Comparison of ENCODE assay signal across 8 mouse cellular contexts in genomic region chr14:52316441-52317225, GRCm38 (mm10). TPM values are rescaled to one million over a fixed set of nuclear protein-coding genes. Genes with fewer than 3 reads are reported as not detected.
A peak's percentile ranks its signal among the peaks of the same experiment; 100 is the strongest.
DNase-seq lines count a peak whose midpoint lies in the region; ATAC-seq and TF ChIP-seq lines count a peak whose summit lies in the region.
"Had no signal": no experiment of that assay in that cellular context is flagged by ENCODE, and none has a peak within 500 bp of the region (broad histone marks: within the 10 kb centered on the region; RNA-seq: fewer than 3 reads in every experiment).

No protein-coding gene starts in this region.

- H3K9ac ChIP-seq in ES-Bruce4 (ENCODE audit: low read depth, poor library complexity, severe bottlenecking), result peak overlapping the region; percentile 61
- H3K9ac ChIP-seq in hindbrain, embryonic 16.5 days (ENCODE audit: low read depth, low read length), result peak overlapping the region; percentile 87
- peak overlapping the region; percentile 60 for H3K9ac ChIP-seq in liver, embryonic 13.5 days

- 4% methylated on average over 15 of the region's 16 CpGs for WGBS in hindbrain, embryonic 16.5 days
- 15% methylated on average over 16 of the region's 16 CpGs for WGBS in liver, embryonic 13.5 days (ENCODE audit: insufficient replicate concordance)

- H3K4me3 ChIP-seq in C2C12 (ENCODE audit: insufficient read depth, poor library complexity, severe bottlenecking) (peak overlapping the region; percentile 43), ES-Bruce4 (ENCODE audit: low read depth, low read length) (peak overlapping the region; percentile 78)
- peak overlapping the region; percentile 61 for H3K4me3 ChIP-seq in hindbrain, embryonic 16.5 days (ENCODE audit: low read length)
- H3K4me3 ChIP-seq in liver, embryonic 13.5 days (replicated peaks), result peak overlapping the region; percentile 63

- peak; percentile 83 for ATAC-seq in hindbrain, embryonic 16.5 days
- peak; percentile 32; the same call in 1 of the 2 replicates for ATAC-seq in liver, embryonic 13.5 days (ENCODE audit: low read depth)

- no peak for TF ChIP-seq POLR2A in ES-Bruce4 (IDR thresholded peaks at IDR 0.05; ENCODE audit: insufficient read depth, low read length)

- H3K27me3 ChIP-seq in C2C12 (ENCODE audit: control insufficient read depth, insufficient read depth, insufficient read length), result no peaks in the 10 kb centered on the region
- no peaks in the 10 kb centered on the region for H3K27me3 ChIP-seq in ES-Bruce4 (ENCODE audit: control insufficient read depth, insufficient read depth, low read length, poor library complexity, severe bottlenecking)
- H3K27me3 ChIP-seq in hindbrain, embryonic 16.5 days (replicated peaks; ENCODE audit: control insufficient read depth, insufficient read depth, low read length), result no peaks in the 10 kb centered on the region
- H3K27me3 ChIP-seq in liver, embryonic 13.5 days, result peaks cover 55% of the 10 kb centered on the region

- no peak overlapping the region for H3ac ChIP-seq in C2C12 (ENCODE audit: control insufficient read depth, insufficient read length, low read depth)

- TF ChIP-seq EP300 in ES-Bruce4 (IDR thresholded peaks at IDR 0.05; ENCODE audit: insufficient read depth, low read depth, low read length), result no peak

- peaks cover 9% of the 10 kb centered on the region for H3K79me2 ChIP-seq in C2C12 (ENCODE audit: control insufficient read depth, insufficient read depth)

- DNase-seq in embryo, embryonic 11 days, result peak; percentile 78
- DNase-seq in liver, embryonic 13.5 days, result no peak
- peak; percentile 16 for DNase-seq in retina, postnatal 7 days (ENCODE audit: low read depth, low spot score)
- DNase-seq in left cerebral cortex, adult 18-20 months (ENCODE audit: low spot score in 2 of 2), result no peak

- H3K4me1 ChIP-seq in ES-Bruce4 (ENCODE audit: control insufficient read depth, insufficient read depth, low read length), result no peaks in the 10 kb centered on the region
- peaks cover 39% of the 10 kb centered on the region for H3K4me1 ChIP-seq in hindbrain, embryonic 16.5 days (ENCODE audit: control insufficient read depth, insufficient read depth, low read depth, low read length)
- H3K4me1 ChIP-seq in liver, embryonic 13.5 days (replicated peaks), result peaks cover 24% of the 10 kb centered on the region

- TF ChIP-seq CTCF in C2C12 (IDR thresholded peaks at IDR 0.05; ENCODE audit: control insufficient read depth, insufficient read depth, insufficient read length) (no peak), ES-Bruce4 (IDR thresholded peaks at IDR 0.05; ENCODE audit: low read depth, low read length) (no peak)

- peaks cover 6% of the 10 kb centered on the region for H3K36me3 ChIP-seq in C2C12 (ENCODE audit: control insufficient read depth, insufficient read depth)
- H3K36me3 ChIP-seq in ES-Bruce4 (ENCODE audit: control insufficient read depth, insufficient read depth, low read length, poor library complexity, severe bottlenecking), result no peaks in the 10 kb centered on the region
- H3K36me3 ChIP-seq in hindbrain, embryonic 16.5 days (ENCODE audit: control insufficient read depth, insufficient read depth, low read length), result peaks cover 20% of the 10 kb centered on the region
- peaks cover 8% of the 10 kb centered on the region; the same call in 1 of the 2 replicates for H3K36me3 ChIP-seq in liver, embryonic 13.5 days

- H3K4me2 ChIP-seq in hindbrain, embryonic 16.5 days (ENCODE audit: low read length), result peak overlapping the region; percentile 93
- H3K4me2 ChIP-seq in liver, embryonic 13.5 days, result peak overlapping the region; percentile 81

- peak overlapping the region; percentile 14; the same call in 1 of the 2 replicates for H3K27ac ChIP-seq in ES-Bruce4 (ENCODE audit: insufficient read depth, low read length)
- H3K27ac ChIP-seq in hindbrain, embryonic 16.5 days (ENCODE audit: low read depth, low read length), result peak overlapping the region; percentile 94
- H3K27ac ChIP-seq in liver, embryonic 13.5 days, result no peak overlapping the region

- H3K79me3 ChIP-seq in C2C12 (ENCODE audit: low read depth), result no peaks in the 10 kb centered on the region

- no peaks in the 10 kb centered on the region for H3K9me3 ChIP-seq in ES-Bruce4 (replicated peaks; ENCODE audit: control insufficient read depth, insufficient read depth, low read length, poor library complexity, severe bottlenecking)
- no peaks in the 10 kb centered on the region for H3K9me3 ChIP-seq in hindbrain, embryonic 16.5 days (ENCODE audit: control insufficient read depth, low read length)
- no peaks in the 10 kb centered on the region for H3K9me3 ChIP-seq in liver, embryonic 13.5 days (replicated peaks)

TF ChIP-seq in C2C12, 6 proteins besides CTCF, POLR2A, EP300 and RAD21:
- no peak for TF ChIP-seq FOSL1 (IDR thresholded peaks at IDR 0.05; ENCODE audit: insufficient read depth, low read length, poor library complexity, severe bottlenecking)
- no peak for TF ChIP-seq CEBPB (IDR thresholded peaks at IDR 0.05; ENCODE audit: low read depth)
- TF ChIP-seq MYOG (IDR thresholded peaks at IDR 0.05; ENCODE audit: control insufficient read depth, extremely low read depth, insufficient read length), result no peak
- TF ChIP-seq USF1 (IDR thresholded peaks at IDR 0.05; ENCODE audit: low read depth), result no peak
- no peak for TF ChIP-seq MAX (IDR thresholded peaks at IDR 0.05)
- TF ChIP-seq MYOD1 (IDR thresholded peaks at IDR 0.05; ENCODE audit: control insufficient read depth, insufficient read length, low read depth), result no peak
TF ChIP-seq in C2C12: peak in this region for 0.

RNA-seq across cellular contexts. Expression of gene Mettl3, which starts 11.7 kb away (rescaled TPM):
- 33.3 TPM for polyA plus RNA-seq in C2C12 (2012; fragmentation: generic; extraction: Trizol)
- 65.8 and 67.6 TPM in 2 replicates for polyA plus RNA-seq in ES-Bruce4 (2011; ENCODE audit: insufficient read depth, insufficient read length, low read depth, missing spikeins)
- polyA plus RNA-seq in hindbrain, embryonic 16.5 days (2015; fragmentation: Nextera tagmentation; extraction: Ambion mirVana), result 41.6 and 45.4 TPM in 2 replicates
- 20.6 and 21.9 TPM in 2 replicates for polyA plus RNA-seq in liver, embryonic 13.5 days (2015; fragmentation: Nextera tagmentation; extraction: Ambion mirVana)
- 10 to 100 TPM; 37.6 to 44.1 TPM for total RNA-seq in left cerebral cortex, adult 18-20 months (2021)

RNA-seq across cellular contexts. Expression of gene Sall2, which starts 11.9 kb away (rescaled TPM):
- polyA plus RNA-seq in C2C12 (2012; fragmentation: generic; extraction: Trizol), result 6.7 TPM
- polyA plus RNA-seq in ES-Bruce4 (2011; ENCODE audit: insufficient read depth, insufficient read length, low read depth, missing spikeins), result 10.0 and 11.4 TPM in 2 replicates
- polyA plus RNA-seq in hindbrain, embryonic 16.5 days (2015; fragmentation: Nextera tagmentation; extraction: Ambion mirVana), result 40.6 and 49.0 TPM in 2 replicates
- polyA plus RNA-seq in liver, embryonic 13.5 days (2015; fragmentation: Nextera tagmentation; extraction: Ambion mirVana), result 1.2 and 1.5 TPM in 2 replicates
- 10 to 100 TPM; 35.8 to 36.5 TPM for total RNA-seq in left cerebral cortex, adult 18-20 months (2021)

RNA-seq across cellular contexts. Expression of gene Rab2b, which starts 37.3 kb away (rescaled TPM):
- polyA plus RNA-seq in C2C12 (2012; fragmentation: generic; extraction: Trizol) (5.5 TPM), ES-Bruce4 (2011; ENCODE audit: insufficient read depth, insufficient read length, low read depth, missing spikeins) (16.5 and 23.2 TPM in 2 replicates)
- polyA plus RNA-seq in hindbrain, embryonic 16.5 days (2015; fragmentation: Nextera tagmentation; extraction: Ambion mirVana), result 55.5 and 59.0 TPM in 2 replicates
- 2.6 and 3.0 TPM in 2 replicates for polyA plus RNA-seq in liver, embryonic 13.5 days (2015; fragmentation: Nextera tagmentation; extraction: Ambion mirVana)
- total RNA-seq in left cerebral cortex, adult 18-20 months (2021), result 10 to 100 TPM; 34.0 to 36.3 TPM

RNA-seq across cellular contexts. Expression of gene Tox4, which starts 37.7 kb away (rescaled TPM):
- polyA plus RNA-seq in C2C12 (2012; fragmentation: generic; extraction: Trizol) (18.3 TPM), ES-Bruce4 (2011; ENCODE audit: insufficient read depth, insufficient read length, low read depth, missing spikeins) (66.5 and 67.4 TPM in 2 replicates)
- 46.9 and 54.1 TPM in 2 replicates for polyA plus RNA-seq in hindbrain, embryonic 16.5 days (2015; fragmentation: Nextera tagmentation; extraction: Ambion mirVana)
- 19.8 and 20.5 TPM in 2 replicates for polyA plus RNA-seq in liver, embryonic 13.5 days (2015; fragmentation: Nextera tagmentation; extraction: Ambion mirVana)
- total RNA-seq in left cerebral cortex, adult 18-20 months (2021), result 10 to 100 TPM; 65.6 to 65.8 TPM

RNA-seq across cellular contexts. Expression of gene Olfr1513, which starts 39.6 kb away (rescaled TPM):
- polyA plus RNA-seq in C2C12 (2012; fragmentation: generic; extraction: Trizol) (not detected), ES-Bruce4 (2011; ENCODE audit: insufficient read depth, insufficient read length, low read depth, missing spikeins) (not detected in 2 replicates)
- polyA plus RNA-seq in hindbrain, embryonic 16.5 days (2015; fragmentation: Nextera tagmentation; extraction: Ambion mirVana), result not detected in 2 replicates
- polyA plus RNA-seq in liver, embryonic 13.5 days (2015; fragmentation: Nextera tagmentation; extraction: Ambion mirVana), result not detected in 2 replicates
- not detected for total RNA-seq in left cerebral cortex, adult 18-20 months (2021)
- total RNA-seq: hematopoietic stem cell, adult 5-6 weeks had no signal

Comparison
In these comparisons a context has a peak if more than half of its experiments do, and no peak if none do; other contexts are left out.
1. DNase-seq: peak in embryo, embryonic 11 days (single experiment) and retina, postnatal 7 days (single experiment); none in liver, embryonic 13.5 days (single experiment) and left cerebral cortex, adult 18-20 months (0 of 2).
2. Peak in every context shown above with its lines, with median percentiles within 50 percentile points of each other: H3K4me3 ChIP-seq and H3K9ac ChIP-seq.